Mouse (Mus musculus): ENCODE data around the gene Isl1.

Isl1 gene

DNA sequence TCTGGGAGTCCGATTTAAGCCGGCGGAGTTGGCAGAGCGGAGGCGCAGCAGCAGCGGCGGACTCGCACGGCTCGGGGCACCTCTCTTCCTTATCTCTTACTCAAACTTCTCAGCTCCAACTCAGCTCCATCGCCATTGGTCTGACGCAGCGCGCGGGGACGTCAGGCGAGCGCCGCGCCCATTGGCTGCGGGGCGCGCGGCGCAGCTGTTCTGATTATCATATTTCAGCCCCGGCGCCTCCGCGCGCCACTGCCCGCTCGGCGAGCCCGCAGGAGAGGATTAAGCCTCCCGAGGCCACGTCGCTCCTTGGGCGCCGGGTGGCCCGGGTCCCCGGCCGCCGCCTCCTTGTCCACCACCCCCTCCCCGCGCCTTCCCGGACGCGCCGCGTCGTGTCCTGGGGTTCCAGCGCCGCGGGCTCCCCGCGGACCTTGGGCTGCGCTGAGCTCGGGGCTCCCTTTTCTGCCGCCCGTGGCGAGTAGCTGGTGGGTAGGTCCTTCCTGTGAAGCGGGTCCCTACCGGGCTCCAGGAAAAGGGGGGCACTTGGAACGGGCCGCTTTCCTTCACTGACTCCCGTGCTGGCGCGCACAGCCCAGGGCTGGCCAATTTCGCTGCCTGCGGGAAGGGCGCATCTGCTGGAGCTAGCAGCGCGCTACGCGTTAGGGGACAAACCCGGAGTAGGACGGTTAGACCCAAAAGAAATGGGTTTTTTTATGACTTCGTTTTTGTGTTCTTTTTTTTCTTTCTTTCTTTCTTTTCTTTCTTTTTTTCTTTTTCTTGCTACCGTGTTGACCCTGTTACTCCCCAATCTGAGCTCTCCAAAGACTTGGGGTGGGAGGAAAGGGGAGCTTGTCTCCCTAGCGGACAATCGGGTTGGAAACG lies at the start of gene Isl1:
Isl1 (minus strand) TSS at position 106 of the 879 bp plus-strand sequence.
- no peak for DNase-seq (ENCODE audit: low spot score in 2 of 2)

DNA sequence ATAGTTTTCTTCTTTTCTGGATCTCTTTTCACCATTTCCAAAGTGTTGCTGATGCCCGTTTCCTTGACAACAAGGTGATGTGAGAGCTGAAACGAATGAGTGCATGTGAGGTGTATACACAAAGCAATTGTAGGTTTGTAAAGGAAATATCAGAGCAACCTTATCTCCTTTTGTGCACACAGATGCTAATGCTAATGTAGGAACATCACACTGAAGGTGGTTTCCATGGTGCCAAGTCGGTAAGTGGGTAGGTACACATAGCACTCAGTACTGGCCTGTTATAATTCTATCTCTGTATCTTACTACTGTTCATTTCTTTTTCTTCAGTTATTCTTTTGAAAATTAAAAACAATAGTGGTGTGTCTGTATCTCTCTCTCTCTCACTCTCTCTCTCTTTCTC lies 26.3 kb upstream of the Isl1 start:
- DNase-seq (ENCODE audit: low spot score in 2 of 2) = no peak

DNA sequence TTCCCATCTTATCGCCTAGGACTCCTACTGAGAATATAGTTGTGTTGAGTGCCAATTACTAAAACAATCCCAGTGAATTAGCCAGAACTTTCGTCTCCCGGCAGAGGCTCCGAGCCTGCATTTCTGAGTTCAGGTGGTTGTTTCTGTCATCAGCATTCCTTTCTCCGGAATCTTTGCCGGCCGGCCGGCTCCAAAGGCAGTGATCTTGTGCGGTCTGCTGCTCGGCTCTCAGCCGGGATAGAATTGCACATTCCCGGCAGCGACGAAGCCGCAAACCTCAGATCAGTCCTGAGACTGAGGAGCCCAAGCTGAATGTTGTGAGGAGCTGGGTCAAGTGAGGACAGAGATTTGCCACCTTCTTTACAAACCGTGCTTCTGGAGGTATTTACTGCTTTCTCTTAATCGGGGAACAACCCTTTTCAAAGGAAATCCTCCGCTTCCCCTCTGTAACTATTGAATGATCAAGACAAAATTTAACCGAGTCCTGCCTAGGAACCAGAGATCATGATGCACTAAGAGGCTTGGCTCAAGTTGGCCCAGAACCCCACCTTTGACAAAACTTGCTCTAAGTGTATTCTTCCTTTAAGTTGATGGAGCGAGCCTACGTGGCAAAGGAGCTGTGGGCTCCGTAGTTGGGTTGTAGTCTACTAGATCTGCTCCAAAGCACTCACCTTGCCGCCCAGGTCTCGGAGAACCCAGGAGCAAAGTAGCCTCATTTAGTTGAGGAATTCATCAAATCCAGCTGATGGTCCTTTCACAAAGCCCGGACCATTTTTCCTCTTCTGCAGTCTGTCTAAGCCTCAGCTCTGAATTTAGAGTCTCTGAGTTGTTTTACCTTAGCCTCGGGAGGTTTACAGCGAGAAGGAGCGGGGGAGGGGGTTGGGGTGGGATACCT lies 4.4 kb upstream of the Isl1 start:
- DNase-seq (ENCODE audit: low spot score in 2 of 2) = no peak

DNA sequence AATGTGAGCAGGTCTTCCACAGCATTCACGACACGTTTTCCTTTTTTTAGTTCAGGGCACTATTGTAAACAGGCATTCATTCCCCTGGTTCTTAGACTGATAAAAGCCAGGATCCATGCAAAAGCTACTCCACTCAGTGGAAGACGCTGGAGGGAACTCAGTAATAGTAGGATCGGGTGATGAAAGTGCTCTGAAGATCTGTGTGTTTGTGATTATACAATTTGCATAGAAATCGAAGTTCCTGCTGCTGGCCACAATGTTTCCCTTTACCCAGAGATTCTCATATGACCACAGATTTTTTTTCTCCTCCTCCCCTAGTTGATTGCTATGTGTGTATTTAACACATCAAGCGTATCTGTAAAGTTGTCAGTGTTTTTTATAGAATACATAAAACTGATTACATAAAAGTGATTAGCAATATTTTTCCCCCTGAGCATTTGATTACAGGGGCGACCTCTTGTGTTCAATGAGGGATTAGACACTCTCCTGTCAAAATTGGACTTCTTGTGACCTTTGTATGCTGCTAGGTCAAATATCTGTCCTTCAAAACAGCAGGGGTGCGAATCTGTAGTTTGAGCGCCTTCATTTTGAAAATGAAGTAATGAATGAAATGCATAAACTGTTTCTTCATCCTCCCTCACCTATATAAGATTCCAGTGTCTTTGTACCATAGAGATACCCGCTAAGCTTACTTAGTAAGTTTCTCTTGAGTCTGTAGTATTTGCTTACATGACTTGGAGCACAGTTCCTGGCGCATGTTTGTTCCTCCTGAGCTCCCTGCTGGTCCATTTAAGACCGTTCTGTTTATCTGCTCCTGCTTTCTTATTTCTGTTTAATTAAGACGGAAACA lies 2.6 kb upstream of the Isl1 start:
- DNase-seq (ENCODE audit: low spot score in 2 of 2) = no peak

DNA sequence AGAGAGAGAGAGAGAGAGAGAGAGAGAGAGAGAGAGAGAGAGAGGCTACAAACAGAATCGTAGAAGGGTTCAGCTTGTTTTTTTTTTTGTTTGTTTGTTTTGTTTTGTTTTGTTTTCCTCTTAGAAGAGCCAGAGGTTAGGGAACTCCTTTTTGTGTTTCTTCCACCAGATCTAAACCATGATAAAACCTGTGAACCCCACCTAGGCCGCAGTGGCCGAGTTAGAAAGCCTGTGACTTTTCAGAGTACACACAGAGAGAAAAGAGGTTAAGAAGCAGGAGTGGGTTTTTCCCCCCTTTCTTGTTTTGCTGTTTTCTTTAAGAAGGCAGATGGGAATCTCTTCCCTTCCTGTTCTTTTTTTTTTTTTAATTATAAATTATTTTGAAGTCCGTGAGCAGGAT lies 1.5 kb upstream of the Isl1 start:
- no peak for DNase-seq (ENCODE audit: low spot score in 2 of 2)

DNA sequence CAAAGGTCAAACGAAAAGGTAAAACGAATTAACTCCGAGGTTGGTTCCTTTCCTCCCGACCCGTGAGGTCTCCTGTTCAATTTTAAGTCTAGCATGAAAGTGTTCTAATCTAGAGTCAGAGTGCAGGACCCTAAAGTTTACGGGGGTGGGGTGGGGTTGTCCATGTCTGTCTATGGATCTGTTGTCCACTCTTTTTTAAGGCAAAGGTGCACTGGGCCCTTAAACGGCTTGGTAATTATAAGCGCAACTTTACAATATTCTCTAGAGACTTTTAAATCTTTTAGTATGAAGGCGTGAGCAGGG lies 925 bp upstream of the Isl1 start:
- no peak for DNase-seq (ENCODE audit: low spot score in 2 of 2)

DNA sequence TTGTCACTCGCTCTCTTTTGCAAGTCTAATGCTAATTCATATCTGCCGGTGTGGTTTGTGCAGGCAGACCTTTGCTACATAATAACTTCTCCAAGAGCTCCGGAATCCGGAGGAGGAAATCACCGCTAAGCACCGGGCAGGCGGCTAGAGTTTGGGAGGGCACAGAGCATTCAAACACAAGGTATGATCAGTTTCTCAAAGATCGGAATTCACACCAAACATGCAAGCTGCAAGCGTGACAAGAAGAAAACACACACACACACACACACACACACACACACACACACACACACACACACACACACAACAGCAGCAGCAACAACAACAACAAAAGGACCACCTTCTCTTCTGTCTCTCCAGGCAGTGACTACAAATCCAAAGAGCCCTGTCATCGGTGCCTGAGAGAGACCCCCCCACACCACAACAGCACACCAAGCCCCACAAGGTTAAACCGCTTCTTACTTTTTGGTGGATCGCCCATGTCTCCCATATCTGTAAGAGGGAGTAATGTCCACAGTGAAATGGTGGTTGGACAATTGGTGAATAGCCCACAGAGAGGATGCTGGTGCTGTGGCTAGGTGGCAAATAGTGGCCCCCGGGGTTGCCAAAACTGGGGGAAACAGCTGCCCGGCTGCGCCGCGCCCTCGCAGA lies 431 bp downstream of the Isl1 start:
- DNase-seq (ENCODE audit: low spot score in 2 of 2) = no peak

DNA sequence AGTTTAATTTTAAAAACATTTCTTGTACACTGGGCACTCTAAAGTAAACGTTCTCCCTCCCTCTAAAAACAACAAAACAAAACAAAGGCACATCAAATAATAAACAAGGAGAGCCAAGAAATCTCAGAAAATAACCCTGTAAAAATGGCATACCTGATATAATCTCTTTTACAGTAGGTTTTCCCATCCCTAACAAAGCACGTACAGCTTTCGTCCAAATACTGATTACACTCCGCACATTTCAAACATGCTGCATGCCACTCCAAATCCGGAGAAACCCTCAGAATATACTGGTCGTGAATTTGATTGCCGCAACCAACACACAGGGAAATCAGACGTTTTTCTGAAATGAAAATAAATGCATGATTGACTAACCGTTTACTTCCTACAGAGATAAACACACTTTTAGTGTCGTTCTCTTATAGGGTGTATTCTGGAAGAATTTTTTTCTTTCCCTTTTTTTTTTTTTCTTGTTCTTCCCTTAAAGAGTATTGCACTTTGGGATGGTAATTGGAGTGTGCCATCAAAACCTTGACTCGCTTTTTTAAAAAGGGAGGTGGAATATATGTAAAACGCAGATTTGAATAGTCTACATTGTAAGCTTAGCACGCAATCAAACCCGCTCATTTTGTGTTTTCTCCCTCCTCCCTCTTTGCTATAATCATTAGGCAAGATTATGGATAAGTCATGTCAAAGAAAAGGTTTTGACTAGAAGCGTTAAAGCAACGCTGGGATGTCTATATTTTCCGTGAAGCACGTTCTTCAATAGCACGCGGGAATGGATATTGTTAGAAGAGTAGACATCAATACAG lies 1.2 kb downstream of the Isl1 start:
- DNase-seq (ENCODE audit: low spot score in 2 of 2) = no peak

DNA sequence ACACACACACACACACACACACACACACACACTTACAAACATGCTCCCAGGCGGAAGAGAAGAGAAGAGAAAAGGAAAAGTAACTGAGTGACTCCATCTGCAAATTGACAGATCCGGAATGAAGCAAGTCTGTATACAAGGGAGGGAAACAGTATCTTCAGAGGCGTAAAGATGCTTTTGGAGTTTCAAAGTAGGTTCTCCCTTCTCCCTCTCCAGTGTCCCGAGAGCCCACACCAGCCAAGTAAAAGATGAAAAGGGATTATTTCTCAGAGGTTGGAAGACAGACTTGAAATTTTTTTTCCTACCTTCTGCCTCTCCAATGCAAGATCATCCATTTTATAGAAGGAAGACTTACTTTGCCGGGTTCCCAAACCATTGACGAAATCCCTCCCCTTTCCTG lies 2.9 kb downstream of the Isl1 start:
- no peak for DNase-seq (ENCODE audit: low spot score in 2 of 2)

DNA sequence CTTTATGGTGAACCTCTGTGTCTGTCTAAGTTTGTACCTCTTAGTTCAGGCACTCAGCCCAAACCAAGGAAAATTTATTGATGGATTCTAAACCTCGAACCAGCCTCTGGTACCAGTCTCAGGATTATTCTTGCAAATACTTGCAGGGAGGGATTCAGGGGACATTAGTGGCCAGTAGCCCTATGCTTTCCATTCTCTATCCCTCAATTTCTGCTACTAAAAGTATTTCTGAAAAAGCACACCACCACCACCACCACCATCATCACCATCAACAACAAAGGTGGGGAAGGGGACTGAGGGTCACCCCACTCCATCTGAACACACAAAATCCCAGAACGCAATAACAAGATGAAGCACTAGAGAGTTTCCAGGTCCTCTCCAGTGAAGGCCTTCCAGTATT lies 3.8 kb downstream of the Isl1 start:
- DNase-seq (ENCODE audit: low spot score in 2 of 2) = no peak

DNA sequence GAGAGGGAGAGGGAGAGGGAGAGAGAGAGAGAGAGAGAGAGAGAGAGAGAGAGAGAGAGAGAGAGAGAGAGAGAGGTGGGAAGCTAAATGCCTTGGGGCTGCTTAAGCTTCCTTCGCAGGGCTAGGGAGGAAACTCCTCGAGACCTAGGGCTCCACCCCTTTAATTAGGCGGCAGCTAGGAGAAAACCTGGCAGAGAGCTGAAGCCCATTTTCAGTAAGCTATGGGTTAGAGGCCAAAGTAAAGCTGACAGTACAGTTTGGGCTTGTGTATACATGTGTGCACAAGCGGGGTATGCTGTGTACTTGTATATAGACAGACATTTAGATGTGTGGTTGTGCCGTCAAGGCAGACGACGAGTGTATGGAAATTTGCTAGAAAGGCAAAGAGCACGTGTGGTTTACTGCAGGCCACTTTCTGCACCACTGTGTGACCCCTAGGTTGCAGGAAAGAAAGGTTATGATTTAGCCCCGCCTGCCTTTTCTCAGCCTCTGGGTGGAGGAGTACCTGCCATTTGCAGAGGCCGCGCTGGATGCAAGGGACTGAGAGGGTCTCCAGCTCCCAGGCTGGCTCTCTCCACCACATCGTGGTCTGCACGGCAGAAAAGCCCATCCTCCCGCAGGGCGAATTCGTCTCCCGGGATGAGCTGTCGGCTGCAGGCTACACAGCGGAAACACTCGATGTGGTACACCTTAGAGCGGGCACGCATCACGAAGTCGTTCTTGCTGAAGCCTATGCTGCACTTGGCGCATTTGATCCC lies 4.6 kb downstream of the Isl1 start:
- DNase-seq (ENCODE audit: low spot score in 2 of 2) = no peak

DNA sequence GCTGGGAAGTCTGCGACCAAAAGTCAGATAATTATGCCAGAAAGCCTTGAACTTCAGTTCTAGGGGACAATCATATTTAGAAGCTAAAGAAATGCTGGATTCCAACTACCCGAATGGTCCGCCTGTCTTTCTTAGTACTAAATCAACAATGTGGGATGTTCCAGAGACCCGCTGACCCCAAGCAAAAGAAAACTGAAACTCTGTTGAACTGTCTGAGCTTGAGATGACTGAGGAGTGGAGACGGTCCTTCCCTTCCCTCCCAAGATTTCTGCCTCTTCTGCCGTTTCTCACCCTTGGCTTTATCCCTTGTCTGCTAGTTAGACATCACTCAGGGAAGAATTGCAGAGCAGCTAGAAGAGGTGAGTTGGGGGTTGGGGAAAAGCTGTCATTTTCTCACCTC lies 5.7 kb downstream of the Isl1 start:
- no peak for DNase-seq (ENCODE audit: low spot score in 2 of 2)

DNA sequence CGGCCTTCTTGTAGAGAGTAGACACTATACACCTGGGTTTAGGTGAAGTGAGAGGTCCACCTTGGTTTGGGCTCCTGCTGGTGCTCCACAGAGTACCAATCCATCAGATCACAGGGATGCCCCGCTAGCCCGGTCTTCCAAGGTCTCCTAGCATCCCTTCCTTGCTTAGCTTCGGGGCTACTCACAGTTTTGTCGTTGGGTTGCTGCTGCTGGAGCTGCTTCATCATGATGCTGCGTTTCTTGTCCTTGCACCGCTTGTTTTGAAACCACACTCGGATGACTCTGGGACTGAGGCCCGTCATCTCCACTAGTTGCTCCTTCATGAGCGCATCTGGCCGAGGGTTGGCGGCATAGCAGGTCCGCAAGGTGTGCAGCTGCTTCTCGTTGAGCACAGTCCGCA lies 6.6 kb downstream of the Isl1 start:
- no peak for DNase-seq (ENCODE audit: low spot score in 2 of 2)

DNA sequence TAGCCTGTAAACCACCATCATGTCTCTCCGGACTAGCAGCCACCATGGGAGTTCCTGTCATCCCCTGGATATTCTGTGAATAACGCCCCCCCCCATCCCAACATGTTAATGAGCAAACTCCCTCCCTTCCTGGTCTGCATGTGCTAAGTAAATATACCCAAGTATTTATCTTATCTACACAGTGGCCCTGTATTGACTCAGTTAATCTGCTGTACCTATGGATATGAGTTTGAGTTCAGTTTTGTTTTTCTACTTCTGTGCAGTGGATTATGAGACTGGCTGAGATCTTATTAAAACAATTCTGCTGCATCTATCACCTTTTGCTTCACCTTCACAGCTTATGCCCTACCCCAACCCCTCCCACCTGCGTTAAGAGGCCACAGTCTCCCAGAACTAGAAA lies 7.8 kb downstream of the Isl1 start:
- DNase-seq (ENCODE audit: low spot score in 2 of 2) = no peak

DNA sequence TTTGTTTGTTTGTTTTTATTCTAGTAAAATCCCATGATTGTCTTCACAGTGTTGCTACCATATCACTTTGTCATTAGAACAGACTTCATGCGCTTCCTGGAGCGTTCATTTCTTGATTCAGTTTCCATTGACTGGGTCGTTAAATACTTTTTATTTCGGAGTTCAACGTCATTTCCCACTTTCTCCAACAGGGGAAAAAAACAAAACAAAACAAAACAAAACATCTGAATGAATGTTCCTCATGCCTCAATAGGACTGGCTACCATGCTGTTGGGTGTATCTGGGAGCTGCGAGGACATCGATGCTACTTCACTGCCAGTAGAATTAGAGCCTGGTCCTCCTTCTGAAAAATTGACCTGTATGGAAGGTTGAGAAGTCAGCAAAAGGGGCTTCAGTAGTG lies 10.2 kb downstream of the Isl1 start:
- no peak for DNase-seq (ENCODE audit: low spot score in 2 of 2)

DNA sequence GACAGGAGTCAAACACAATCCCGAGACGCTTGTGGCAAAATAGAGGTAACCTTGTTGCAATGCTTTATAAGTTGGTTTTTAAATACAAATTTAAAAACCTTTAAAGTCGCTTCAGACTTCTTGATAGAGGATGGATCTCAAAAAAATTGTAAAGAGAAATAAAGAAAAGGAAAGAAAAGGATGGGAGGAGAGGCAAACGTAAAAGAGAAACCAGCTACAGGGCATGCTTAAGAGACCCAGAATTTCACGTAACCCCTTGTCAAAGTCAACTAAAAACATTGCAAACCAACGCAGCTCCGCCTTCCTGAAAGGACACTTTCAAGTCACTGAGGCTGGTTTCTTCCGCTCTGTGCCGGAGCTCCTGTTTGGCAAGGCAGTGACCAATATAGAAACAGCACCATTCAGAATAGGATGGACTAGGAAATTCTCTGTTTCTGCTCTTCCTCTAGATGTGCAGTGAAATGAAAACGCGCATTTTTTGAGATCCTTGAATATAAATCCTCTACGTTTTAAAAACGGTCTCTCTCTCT lies 10.8 kb downstream of the Isl1 start:
- no peak for DNase-seq (ENCODE audit: low spot score in 2 of 2)

DNA sequence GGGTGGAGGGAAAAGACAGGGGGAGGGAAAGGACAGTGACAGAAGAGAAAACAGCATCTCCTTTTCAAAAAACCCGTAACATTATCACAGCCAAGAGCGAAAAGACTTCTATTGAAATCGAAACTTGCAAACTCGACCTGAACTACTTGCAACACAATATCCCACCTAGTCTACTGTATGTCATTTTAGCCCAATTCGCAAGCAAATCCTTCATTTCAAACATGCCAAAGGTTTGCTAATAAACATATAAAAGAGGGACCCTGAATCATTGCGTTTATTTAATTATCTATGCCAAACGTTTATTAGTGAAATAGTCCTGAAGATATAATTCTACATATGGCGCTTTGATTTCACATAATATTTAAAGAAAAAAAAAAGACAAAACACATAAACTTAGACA lies 11.5 kb downstream of the Isl1 start:
- DNase-seq (ENCODE audit: low spot score in 2 of 2) = no peak

DNA sequence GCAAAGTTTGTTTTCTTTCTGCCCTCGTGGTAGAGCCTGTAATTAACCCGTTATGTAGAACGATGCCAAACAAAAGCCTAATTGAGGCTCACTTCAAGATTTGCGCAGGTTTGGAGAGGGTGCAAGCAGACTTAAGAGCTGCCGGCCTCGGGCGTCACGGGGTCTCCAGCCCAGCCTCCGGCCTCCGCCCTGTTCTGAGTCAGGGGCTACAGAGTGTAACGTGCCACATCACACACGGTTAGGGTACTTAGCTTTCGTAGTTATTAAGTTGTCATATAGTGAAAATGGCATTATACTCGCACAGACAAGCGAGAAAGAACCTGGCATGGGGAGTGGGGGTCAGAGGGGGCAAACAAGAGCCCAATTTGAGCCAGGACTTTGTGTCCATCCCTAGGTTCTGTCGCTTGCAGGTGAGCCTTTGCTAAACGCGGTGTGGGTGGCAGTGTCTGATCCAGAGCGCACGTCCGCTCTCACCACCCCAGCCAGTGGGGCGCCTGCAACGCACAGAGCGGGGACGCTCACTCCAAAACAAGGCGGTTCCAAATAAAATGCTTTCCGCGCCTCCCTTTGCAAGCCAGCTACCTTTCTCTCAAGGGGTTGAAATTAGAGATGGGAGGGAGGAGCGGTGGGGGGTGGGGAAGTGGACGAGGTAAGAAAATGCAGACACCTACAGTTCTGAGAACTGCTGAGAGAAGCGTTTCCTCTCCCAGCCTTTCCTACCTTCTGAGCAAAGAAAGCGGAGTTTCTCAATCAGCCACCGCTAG lies 12.3 kb downstream of the Isl1 start:
- DNase-seq (ENCODE audit: low spot score in 2 of 2) = no peak

DNA sequence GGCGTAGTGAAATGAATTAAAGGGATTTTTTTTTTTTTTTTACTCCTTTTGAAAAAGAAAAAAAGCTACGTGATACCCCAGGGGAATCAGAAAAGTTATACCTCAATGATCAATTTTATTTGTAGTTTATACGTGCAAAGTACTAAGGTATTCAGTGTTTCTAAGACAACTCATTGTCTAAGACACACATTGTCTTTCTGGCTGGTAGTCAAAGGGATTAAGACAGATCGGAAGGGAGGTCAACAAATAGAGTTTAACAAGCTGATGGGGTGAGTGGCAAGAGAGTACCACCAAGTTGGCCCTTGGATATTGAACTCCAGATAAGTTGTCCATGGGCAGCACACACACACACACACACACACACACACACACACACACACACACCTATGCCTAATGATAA lies 14.1 kb downstream of the Isl1 start:
- no peak for DNase-seq (ENCODE audit: low spot score in 2 of 2)
